Mouse (Mus musculus) left cerebral cortex, adult 2 months (tissue): ENCODE data around the gene Spata7. TPM values are rescaled to one million over a fixed set of nuclear protein-coding genes. Genes with fewer than 3 reads are reported as not detected.

ENCODE experiments used
- DNase-seq, 2 experiments: peaks; one replicate each; pipeline ENCODE4 v3.0.0; 2021 to 2022; ENCODE audit warnings: low spot score in 2 of 2, mixed read lengths in 1 of 2; ENCODE audit errors: extremely low spot score in 1 of 2
- H3K27ac ChIP-seq: fragments of 200-600 bp; 2 replicates; pipeline ENCODE4 v1.8.1; 2022
- H3K4me3 ChIP-seq: fragments of 200-600 bp; 2 replicates; pipeline ENCODE4 v1.8.1; 2022
- CTCF ChIP-seq: fragments of 200-600 bp; IDR thresholded peaks from 2 replicates; pipeline ENCODE4 v1.8.1; 2022; ENCODE audit warnings: antibody characterized with exemption, mild to moderate bottlenecking, moderate library complexity
- intact Hi-C: fragments of 180-260 bp; cut with DNase I; formaldehyde crosslinking; loops from one replicate; pipeline ENCODE4 v1.15.1; 2025
- total RNA-seq, 2 experiments: library from RNA; stranded (reverse); gene quantifications; 2 replicates each; pipeline ENCODE4 v1.2.3; 2021

The Spata7 gene
- total RNA-seq, 2 experiments from 2014 or later = 34.3 to 39.7 TPM

- intact Hi-C loops = no loop called here
- TF ChIP-seq CTCF = no peak
- Histone ChIP-seq H3K4me3 (no peak overlapping the region), H3K27ac (no peak overlapping the region)
- DNase-seq = no peak
Observed at GRCm38 (mm10) chr12:98713621-98714103, 85.7 kb downstream of the Spata7 start.

- Histone ChIP-seq H3K4me3 (no peak overlapping the region), H3K27ac (no peak overlapping the region)
- intact Hi-C loops = no loop called here
- TF ChIP-seq CTCF = no peak
- no peak for DNase-seq
Observed at GRCm38 (mm10) chr12:98714757-98715156, 86.8 kb downstream of the Spata7 start.

GRCm38 (mm10) chr12:98716142-98716541 is 88.2 kb downstream of the Spata7 start:
- no peak for DNase-seq
- no peak for TF ChIP-seq CTCF
- intact Hi-C loops = no loop called here
- no peak overlapping the region for H3K4me3 ChIP-seq
- H3K27ac ChIP-seq = no peak overlapping the region

Other genes with a start within 250 kb of the Spata7 start
- 10 to 100 TPM; 15.9 to 18.1 TPM for gene Kcnk10, start 49.8 kb upstream of the Spata7 start, total RNA-seq
- gene Ptpn21, start 109.2 kb downstream of the Spata7 start, total RNA-seq = 10 to 100 TPM in 1 of 2 experiments, 1 to 10 TPM in 1; 7.9 to 12.6 TPM
- gene Zc3h14, start 118.8 kb downstream of the Spata7 start, total RNA-seq = 10 to 100 TPM; 93.1 to 96.1 TPM